Mouse (Mus musculus): Measurements from ENCODE around the gene Mog. TPM values are rescaled to one million over a fixed set of nuclear protein-coding genes. Genes with fewer than 3 reads are reported as not detected.
"Not testable (repeated sequence)": the region's sequence is repeated elsewhere in the genome, so short reads cannot be mapped to it uniquely, and the experiment has no call there.

Gene Mog
- polyA plus RNA-seq, 1 experiment from 2014 or later: 0.10 TPM

- ATAC-seq (peak; percentile 75), DNase-seq (ENCODE audit: low read depth, low spot score) (no peak)
- no peak for TF ChIP-seq CTCF (IDR thresholded peaks at IDR 0.05)
- POLR2A ChIA-PET: interaction anchor here (0.5 to 1.6 kb wide), 5 partner anchors 16 to 132 kb away, joined by 3 to 5 read pairs (median 3); no protein-coding TSS in a partner anchor
- H3K27me3 ChIP-seq: no peaks in the 10 kb centered on the region
- CTCF ChIA-PET: interaction anchor here (1.4 kb wide), 1 partner anchor 133 kb away, joined by 4 read pairs; no protein-coding TSS in a partner anchor
- in situ Hi-C loops (cut with MboI; ENCODE audit: low pct_unique_long_range_greater_than_20kb): loop anchor here (5.0 kb wide), 1 partner anchor 89 kb away; the partner anchor contains the start of genes Znrd1 and Znrd1as
Measured at GRCm38 (mm10) chr17:37046312-37047112, 23.3 kb upstream of the Mog start.

DNA sequence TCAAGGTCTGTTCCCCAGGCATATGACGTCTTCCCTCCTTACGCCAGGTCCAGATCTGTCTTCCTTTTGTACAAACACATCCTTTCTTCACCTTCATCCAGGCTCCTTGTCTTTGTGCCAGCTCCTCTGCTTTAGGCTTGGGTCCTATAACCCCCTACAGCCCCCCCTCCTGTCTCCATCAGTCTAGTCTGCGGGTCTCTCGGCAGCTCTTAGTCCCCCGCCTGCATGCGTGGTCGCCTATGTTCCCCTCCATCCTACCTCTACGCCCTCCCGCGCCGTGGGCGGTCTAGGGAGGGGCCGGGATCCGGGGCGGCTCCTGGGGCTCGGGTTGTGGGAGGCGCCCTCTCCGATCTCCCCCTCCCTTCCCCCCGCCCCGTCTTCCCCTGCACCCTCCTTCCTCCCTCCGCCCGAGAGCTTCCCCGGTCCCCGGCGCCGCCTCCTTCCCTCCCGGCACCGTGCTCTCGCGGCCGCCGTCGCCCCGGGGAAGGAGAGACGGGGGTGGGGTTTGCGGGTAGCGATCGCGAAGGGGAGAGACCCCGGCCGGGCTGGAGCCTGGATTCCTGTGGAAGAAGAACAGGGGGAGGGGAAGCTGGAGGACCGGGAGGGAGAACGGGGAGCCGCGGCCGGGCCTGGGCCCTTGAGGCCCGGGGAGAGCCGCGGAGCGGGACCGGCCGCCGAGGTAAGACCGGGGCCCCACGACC, 22.6 kb upstream of the Mog start, which contains the start of gene Gabbr1:
TSS of gene Gabbr1 (plus strand) at position 356 of the 701 bp plus-strand sequence.
- DNase-seq (ENCODE audit: low read depth, low spot score) (no peak), ATAC-seq (peak; percentile 86)
- H3K27me3 ChIP-seq: no peaks in the 10 kb centered on the region
- POLR2A ChIA-PET: interaction anchor here (0.6 to 1.6 kb wide), 5 partner anchors 16 to 177 kb away, joined by 3 to 5 read pairs (median 3); no protein-coding TSS in a partner anchor
- TF ChIP-seq CTCF (IDR thresholded peaks at IDR 0.05): no peak
- in situ Hi-C loops (cut with MboI; ENCODE audit: low pct_unique_long_range_greater_than_20kb): loop anchor here (5.0 kb wide), 1 partner anchor 88 kb away; the partner anchor contains the start of genes Znrd1 and Znrd1as
- CTCF ChIA-PET: interaction anchor here (1.2 kb wide), 1 partner anchor 9 kb away, joined by 3 read pairs; no protein-coding TSS in a partner anchor

- TF ChIP-seq CTCF (IDR thresholded peaks at IDR 0.05): no peak
- ATAC-seq (no peak), DNase-seq (ENCODE audit: low read depth, low spot score) (no peak)
- in situ Hi-C loops (cut with MboI; ENCODE audit: low pct_unique_long_range_greater_than_20kb): loop anchor here (5.0 kb wide), 1 partner anchor 87 kb away; the partner anchor contains the start of genes Znrd1 and Znrd1as
- ChIA-PET POLR2A (interaction anchor here (0.6 to 1.6 kb wide), 3 partner anchors 43 to 240 kb away, joined by 3 to 5 read pairs (median 4); no protein-coding TSS in a partner anchor), CTCF (interaction anchor here (1.0 to 2.1 kb wide), 4 partner anchors 8 to 153 kb away, joined by 3 to 8 read pairs (median 4); no protein-coding TSS in a partner anchor)
- no peaks in the 10 kb centered on the region for H3K27me3 ChIP-seq
Measured at GRCm38 (mm10) chr17:37044651-37045244, 21.6 kb upstream of the Mog start.

DNA sequence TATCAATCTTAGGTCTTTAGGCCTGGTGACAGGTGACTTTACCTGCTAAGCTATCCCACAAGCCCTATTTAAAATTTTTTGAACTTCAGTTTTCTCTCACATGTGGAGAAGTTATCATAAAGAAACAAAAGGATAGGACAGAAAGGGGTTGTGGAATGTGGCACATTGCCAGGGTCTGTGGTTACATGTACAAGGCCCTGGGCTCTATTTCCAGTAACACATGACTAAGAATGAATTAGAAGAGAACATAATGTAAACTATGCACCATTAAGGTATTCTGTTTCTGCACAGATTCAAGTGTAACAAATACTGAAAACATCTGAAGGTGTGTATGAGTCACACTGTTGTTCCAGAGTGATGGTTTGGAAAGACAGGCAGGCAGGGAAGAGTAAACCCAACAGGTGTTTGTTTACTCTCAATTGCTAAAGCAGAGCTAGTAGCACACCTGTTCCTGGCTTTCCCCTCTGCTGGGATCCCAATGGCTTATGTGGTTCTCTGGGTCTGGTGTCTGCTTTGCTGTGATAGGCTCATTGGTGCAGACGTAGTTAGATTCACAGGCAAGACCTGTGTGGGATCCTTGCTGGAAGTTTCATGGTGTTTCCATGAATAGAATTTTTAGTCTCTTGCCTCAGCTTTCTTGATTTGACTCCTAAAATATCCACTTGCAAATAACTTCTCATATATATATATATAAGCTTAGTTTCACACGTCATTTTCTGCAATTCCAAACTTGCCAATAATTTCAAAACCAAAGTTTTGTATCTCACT, 16.1 kb upstream of the Mog start:
- CTCF ChIA-PET: interaction anchor here (0.7 kb wide), 1 partner anchor 41 kb away, joined by 3 read pairs; no protein-coding TSS in a partner anchor
- DNase-seq (ENCODE audit: low read depth, low spot score): no peak
- no peak for ATAC-seq
- H3K27me3 ChIP-seq: no peaks in the 10 kb centered on the region
- POLR2A ChIA-PET: no interaction called here
- no peak for TF ChIP-seq CTCF (IDR thresholded peaks at IDR 0.05)
- in situ Hi-C loops (cut with MboI; ENCODE audit: low pct_unique_long_range_greater_than_20kb): no loop called here

DNA sequence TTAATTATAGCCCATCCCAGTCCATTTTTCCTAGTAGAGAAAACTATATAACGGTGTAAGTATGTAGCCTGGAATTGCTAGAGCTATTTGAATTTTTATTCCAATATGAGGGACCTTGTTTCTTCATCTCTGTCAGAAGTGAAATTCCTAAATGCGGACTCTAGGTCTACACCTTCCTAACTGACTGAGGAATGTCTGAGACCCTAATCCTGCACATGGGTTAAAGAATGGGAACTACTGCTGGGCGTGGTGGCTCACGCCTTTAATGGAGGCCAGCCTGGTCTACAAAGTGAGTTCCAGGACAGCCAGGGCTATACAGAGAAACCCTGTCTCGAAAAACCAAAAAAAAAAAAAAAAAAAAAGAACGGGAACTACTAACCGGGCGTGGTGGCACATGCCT, 6.0 kb upstream of the Mog start:
- TF ChIP-seq CTCF (IDR thresholded peaks at IDR 0.05): no peak
- POLR2A ChIA-PET: interaction anchor here (1.4 kb wide), 1 partner anchor 71 kb away, joined by 4 read pairs; the partner anchor contains the start of genes Znrd1 and Znrd1as
- no peaks in the 10 kb centered on the region for H3K27me3 ChIP-seq
- CTCF ChIA-PET: interaction anchor here (0.9 to 1.6 kb wide), 3 partner anchors 11 to 54 kb away, joined by 3 to 4 read pairs (median 3); no protein-coding TSS in a partner anchor
- ATAC-seq (no peak), DNase-seq (ENCODE audit: low read depth, low spot score) (no peak)
- in situ Hi-C loops (cut with MboI; ENCODE audit: low pct_unique_long_range_greater_than_20kb): no loop called here

GRCm38 (mm10) chr17:37028683-37029120, 5.5 kb upstream of the Mog start:
- no peak for TF ChIP-seq CTCF (IDR thresholded peaks at IDR 0.05)
- CTCF ChIA-PET: interaction anchor here (0.7 to 1.6 kb wide), 5 partner anchors 12 to 57 kb away, joined by 3 to 5 read pairs (median 3); no protein-coding TSS in a partner anchor
- POLR2A ChIA-PET: interaction anchor here (1.4 kb wide), 1 partner anchor 70 kb away, joined by 4 read pairs; the partner anchor contains the start of genes Znrd1 and Znrd1as
- ATAC-seq (peak; percentile 99), DNase-seq (ENCODE audit: low read depth, low spot score) (peak; percentile 75)
- in situ Hi-C loops (cut with MboI; ENCODE audit: low pct_unique_long_range_greater_than_20kb): no loop called here
- H3K27me3 ChIP-seq: no peaks in the 10 kb centered on the region

DNA sequence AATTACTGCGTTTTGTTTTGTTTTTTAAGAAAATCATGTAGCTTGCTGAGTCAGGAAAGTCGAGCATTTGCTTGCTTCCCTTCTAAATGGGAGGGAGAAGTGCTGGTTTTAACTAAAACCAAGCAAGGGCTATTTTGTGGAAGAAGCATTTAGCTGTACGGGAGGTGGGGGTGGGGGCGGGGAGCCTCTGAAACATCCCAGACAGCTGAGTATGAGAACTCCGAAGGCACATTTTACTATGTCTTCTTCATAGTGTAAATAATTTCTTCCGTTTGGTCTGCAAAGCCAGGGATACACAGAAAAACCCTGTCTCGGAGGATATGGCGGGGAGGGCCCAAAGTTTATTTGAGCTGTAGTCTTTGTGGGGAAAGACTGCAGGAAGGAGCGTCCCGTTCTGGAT, 5.0 kb upstream of the Mog start:
- ATAC-seq (no peak), DNase-seq (ENCODE audit: low read depth, low spot score) (no peak)
- H3K27me3 ChIP-seq: no peaks in the 10 kb centered on the region
- POLR2A ChIA-PET: interaction anchor here (1.1 to 1.4 kb wide), 2 partner anchors 24 to 70 kb away, joined by 4 read pairs; partner anchors contain the start of genes Znrd1 and Znrd1as
- in situ Hi-C loops (cut with MboI; ENCODE audit: low pct_unique_long_range_greater_than_20kb): no loop called here
- no peak for TF ChIP-seq CTCF (IDR thresholded peaks at IDR 0.05)
- CTCF ChIA-PET: interaction anchor here (0.7 to 1.6 kb wide), 5 partner anchors 12 to 57 kb away, joined by 3 to 5 read pairs (median 3); no protein-coding TSS in a partner anchor

DNA sequence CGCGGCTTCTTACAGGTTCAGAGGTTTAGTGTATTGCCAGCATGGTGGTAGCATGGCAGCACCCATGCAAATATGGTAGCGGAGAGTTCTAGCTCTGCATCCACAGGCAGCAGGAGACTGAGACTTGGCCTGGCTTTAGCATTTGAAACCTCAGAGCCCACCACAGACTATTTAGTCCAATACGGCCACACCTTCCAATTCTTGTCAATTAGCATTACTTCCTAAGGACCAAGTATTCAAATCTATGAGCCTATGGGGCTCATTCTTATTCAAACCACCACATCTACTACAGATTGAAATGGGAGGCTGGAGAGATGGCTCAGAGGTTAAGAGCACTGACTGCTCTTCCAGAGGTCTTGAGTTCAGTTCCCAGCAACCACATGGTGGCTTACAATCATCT, 4.3 kb upstream of the Mog start:
- no peak for DNase-seq (ENCODE audit: low read depth, low spot score)
- no peak for TF ChIP-seq CTCF (IDR thresholded peaks at IDR 0.05)
- H3K27me3 ChIP-seq: no peaks in the 10 kb centered on the region
- ATAC-seq: no peak
- CTCF ChIA-PET: interaction anchor here (1.6 kb wide), 1 partner anchor 13 kb away, joined by 3 read pairs; no protein-coding TSS in a partner anchor
- POLR2A ChIA-PET: interaction anchor here (1.1 kb wide), 1 partner anchor 23 kb away, joined by 4 read pairs; no protein-coding TSS in a partner anchor
- in situ Hi-C loops (cut with MboI; ENCODE audit: low pct_unique_long_range_greater_than_20kb): no loop called here

- CTCF ChIA-PET: no interaction called here
- no peaks in the 10 kb centered on the region for H3K27me3 ChIP-seq
- POLR2A ChIA-PET: no interaction called here
- TF ChIP-seq CTCF (IDR thresholded peaks at IDR 0.05): no peak
- no peak for DNase-seq (ENCODE audit: low read depth, low spot score)
- in situ Hi-C loops (cut with MboI; ENCODE audit: low pct_unique_long_range_greater_than_20kb): no loop called here
- ATAC-seq: no peak
Measured at GRCm38 (mm10) chr17:37026425-37026824, 3.2 kb upstream of the Mog start.

GRCm38 (mm10) chr17:37019242-37019641, 4.0 kb downstream of the Mog start:
- POLR2A ChIA-PET; in situ Hi-C loops (cut with MboI; ENCODE audit: low pct_unique_long_range_greater_than_20kb); DNase-seq (ENCODE audit: low read depth, low spot score); H3K27me3 ChIP-seq; ATAC-seq: not testable (repeated sequence)
- CTCF ChIA-PET: interaction anchor here (1.2 kb wide), 1 partner anchor 18 kb away, joined by 3 read pairs; no protein-coding TSS in a partner anchor
